Mouse (Mus musculus) layer of hippocampus, adult 2 months (tissue): ENCODE measurements around the gene Asic3. TPM values are rescaled to one million over a fixed set of nuclear protein-coding genes. Genes with fewer than 3 reads are reported as not detected.

Source experiments
- DNase-seq, 2 experiments: peaks; one replicate each; pipeline ENCODE4 v3.0.0; 2022; ENCODE audit warnings: low spot score in 2 of 2
- H3K27ac ChIP-seq: fragments of 200-600 bp; 2 replicates; pipeline ENCODE4 v1.8.1; 2022
- H3K4me3 ChIP-seq: fragments of 200-600 bp; 2 replicates; pipeline ENCODE4 v1.8.1; 2022; ENCODE audit warnings: mild to moderate bottlenecking
- CTCF ChIP-seq: fragments of 200-600 bp; conservative IDR thresholded peaks from 2 replicates; pipeline ENCODE4 v1.8.1; 2022; ENCODE audit warnings: antibody characterized with exemption, mild to moderate bottlenecking, moderate library complexity
- long read RNA-seq, 2 experiments: library from polyadenylated mRNA; stranded (forward); transcript quantifications; one replicate each; pipeline ENCODE4 v2.0.0; 2021; ENCODE audit warnings: borderline mapping rate in 2 of 2
- total RNA-seq, 2 experiments: library from RNA; stranded (reverse); gene quantifications; 2 replicates each; pipeline ENCODE4 v1.2.3; 2021

The Asic3 gene
- total RNA-seq: under 1 TPM; 0.20 to 0.39 TPM
- long read RNA-seq, experiment 1: 0 reads
- long read RNA-seq, experiment 2: 0 reads

- Histone ChIP-seq H3K4me3 (no peak within 1 kb of the TSS), H3K27ac (no peak within 1 kb of the TSS)
- no peak for TF ChIP-seq CTCF
- no peak for DNase-seq
These were observed at the start of gene Asic3 for GRCm38 (mm10) chr5:24413042-24413693. TSS of gene Asic3 (plus strand) at chr5:24413392.

- Histone ChIP-seq H3K27ac (no peak overlapping the region), H3K4me3 (no peak overlapping the region)
- no peak for TF ChIP-seq CTCF
- DNase-seq: no peak
These were observed 49.7 kb upstream of the Asic3 start for GRCm38 (mm10) chr5:24363467-24363866.

DNA sequence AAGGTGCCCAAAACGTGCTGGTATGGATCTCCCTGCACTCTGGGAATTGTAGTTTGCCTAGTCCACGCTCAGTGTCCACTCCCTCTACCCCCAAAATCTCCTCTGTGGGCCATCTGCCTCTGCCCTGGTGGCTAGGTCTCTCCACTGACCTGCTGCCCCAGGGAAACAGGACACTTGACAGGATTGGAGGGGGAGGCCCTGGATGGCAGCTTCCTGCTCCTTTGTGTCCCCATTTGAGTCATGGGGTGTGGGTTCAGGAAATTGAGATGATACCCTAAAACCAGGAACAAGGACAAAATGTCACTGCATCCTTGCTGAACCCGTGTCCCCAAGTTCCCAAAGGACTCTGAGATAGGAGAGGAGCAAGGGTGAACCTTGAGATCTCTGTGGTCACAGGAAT, 49.1 kb upstream of the Asic3 start:
- no peak for TF ChIP-seq CTCF
- no peak for DNase-seq
- peak overlapping the region; percentile 32; the same call in 1 of the 2 replicates for H3K27ac ChIP-seq
- H3K4me3 ChIP-seq: no peak overlapping the region

DNA sequence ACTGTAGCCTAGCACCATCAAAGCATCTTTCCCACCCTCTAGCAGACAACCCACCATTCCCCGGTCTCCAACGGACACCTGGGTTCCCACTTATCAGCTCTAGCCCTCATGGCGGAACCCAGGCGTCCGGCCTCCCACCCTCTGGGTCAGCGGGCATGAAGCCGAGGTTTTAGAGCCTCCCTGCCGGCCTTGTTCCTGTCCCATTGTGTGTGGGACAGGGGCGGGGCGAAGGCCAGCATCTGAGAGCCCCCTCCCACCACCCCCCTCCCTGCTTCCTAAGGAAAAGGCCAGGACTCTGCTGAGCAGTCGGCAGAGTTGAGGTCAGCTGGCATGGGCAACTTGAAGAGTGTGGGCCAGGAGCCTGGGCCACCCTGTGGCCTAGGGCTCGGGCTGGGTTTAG, 48.7 kb upstream of the Asic3 start, which contains the start of gene Nos3:
Gene Nos3, plus strand, starts transcription at position 303 of the 400 bp plus-strand sequence.
- peak within 1 kb of the TSS; percentile 38 for H3K4me3 ChIP-seq
- DNase-seq: no peak
- peak within 1 kb of the TSS; percentile 67 for H3K27ac ChIP-seq
- TF ChIP-seq CTCF: no peak

DNA sequence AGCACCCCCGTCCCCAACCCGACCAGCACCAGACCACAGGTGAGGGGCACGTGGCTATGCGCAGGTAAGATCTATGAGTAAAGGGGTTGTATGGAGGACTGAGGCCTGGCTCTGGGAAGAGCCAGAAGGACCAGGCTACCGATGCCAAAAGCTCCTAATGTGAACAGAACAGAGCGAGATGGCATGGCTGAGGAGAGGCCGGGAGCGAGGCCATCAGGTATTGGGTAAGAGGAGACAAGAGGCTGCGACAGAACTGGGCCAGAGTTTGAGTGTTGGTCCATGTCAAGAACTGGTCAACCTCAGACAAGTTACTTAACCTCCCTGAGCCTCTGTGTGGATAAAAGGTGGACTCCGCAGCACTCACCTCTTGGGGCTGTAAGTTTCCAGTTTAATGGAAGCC, 48.2 kb upstream of the Asic3 start:
- H3K4me3 ChIP-seq: peak overlapping the region; percentile 38
- peak overlapping the region; percentile 67 for H3K27ac ChIP-seq
- DNase-seq: no peak
- no peak for TF ChIP-seq CTCF

DNA sequence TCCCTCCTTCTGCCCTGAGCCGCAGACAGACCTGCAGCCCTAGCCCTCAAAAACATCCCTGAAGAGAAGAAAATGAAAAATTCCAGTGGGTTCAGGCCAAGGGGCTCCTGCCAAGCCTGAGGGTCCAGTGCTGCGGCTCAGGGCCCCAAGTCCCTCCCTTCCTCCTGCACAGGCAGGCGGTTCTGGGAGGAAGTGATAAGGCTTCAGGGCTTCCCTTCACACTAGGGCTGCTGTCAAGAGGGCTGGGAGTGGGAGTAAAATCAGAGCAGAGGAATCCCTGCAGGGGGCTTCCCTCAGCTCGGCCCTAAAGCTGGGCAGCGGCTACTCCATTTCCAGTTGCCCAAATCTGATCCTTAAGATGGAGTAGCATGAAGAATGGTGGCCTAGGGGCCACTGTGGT, 47.7 kb upstream of the Asic3 start:
- TF ChIP-seq CTCF: no peak
- peak overlapping the region; percentile 67; the same call in 1 of the 2 replicates for H3K27ac ChIP-seq
- H3K4me3 ChIP-seq: no peak overlapping the region; the same call in 1 of the 2 replicates
- no peak for DNase-seq

DNA sequence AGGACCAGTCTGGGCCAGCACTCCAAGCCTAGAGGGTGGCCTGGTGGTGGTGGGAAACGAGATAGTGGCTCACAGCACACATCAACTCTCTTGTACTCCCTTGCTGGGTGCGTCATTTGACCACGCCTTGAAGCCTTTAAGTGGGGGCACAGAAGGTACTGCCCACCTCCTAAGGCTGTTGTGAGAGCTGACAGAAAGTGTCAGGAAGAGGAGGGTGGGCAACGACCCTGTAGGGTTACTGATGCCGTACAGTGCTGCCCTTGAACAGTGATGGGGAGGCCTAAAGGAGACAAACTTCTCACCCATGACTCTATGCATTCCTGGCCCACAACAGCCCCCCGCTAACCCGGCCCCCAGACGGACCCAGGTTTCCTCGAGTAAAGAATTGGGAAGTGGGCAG, 46.8 kb upstream of the Asic3 start:
- Histone ChIP-seq H3K4me3 (no peak overlapping the region), H3K27ac (no peak overlapping the region)
- TF ChIP-seq CTCF: no peak
- DNase-seq: no peak

- Histone ChIP-seq H3K4me3 (no peak overlapping the region), H3K27ac (no peak overlapping the region)
- no peak for TF ChIP-seq CTCF
- no peak for DNase-seq
These were observed 43.4 kb upstream of the Asic3 start for GRCm38 (mm10) chr5:24369767-24370166.

DNA sequence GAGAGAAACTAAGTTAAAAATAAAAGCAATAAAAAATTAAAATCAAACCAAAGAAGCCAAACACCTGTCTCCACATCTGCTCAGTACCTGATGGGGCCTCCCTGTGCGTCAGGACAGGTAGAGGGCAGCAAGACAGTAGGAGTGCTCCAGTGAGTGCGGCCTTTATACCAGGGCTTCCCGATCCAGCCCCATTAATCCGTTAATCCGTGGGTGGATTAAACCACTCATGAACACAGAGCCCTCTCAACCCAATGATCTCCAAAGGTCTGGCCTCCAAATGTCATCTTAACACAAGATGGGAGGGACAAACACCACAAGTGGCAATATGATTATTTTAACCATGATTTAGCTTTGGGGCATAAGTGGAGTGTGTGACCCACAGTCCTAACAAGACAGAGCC, 39.4 kb upstream of the Asic3 start:
- Histone ChIP-seq H3K27ac (0 out of 2 replicates have a peak overlapping the region, but pooled peaks have one; percentile 12), H3K4me3 (no peak overlapping the region)
- DNase-seq: no peak
- no peak for TF ChIP-seq CTCF

GRCm38 (mm10) chr5:24374216-24374615, 39.0 kb upstream of the Asic3 start:
- H3K27ac ChIP-seq: 0 out of 2 replicates have a peak overlapping the region, but pooled peaks have one; percentile 12
- no peak for DNase-seq
- no peak overlapping the region for H3K4me3 ChIP-seq
- no peak for TF ChIP-seq CTCF

- DNase-seq: no peak
- H3K27ac ChIP-seq: no peak overlapping the region
- TF ChIP-seq CTCF: no peak
These were observed 38.4 kb upstream of the Asic3 start for GRCm38 (mm10) chr5:24374666-24375328.

GRCm38 (mm10) chr5:24378700-24379099, 34.5 kb upstream of the Asic3 start:
- TF ChIP-seq CTCF: no peak

More at GRCm38 (mm10) chr5:24374666-24375328, 38.4 kb upstream of the Asic3 start:
- no peak overlapping the region for H3K4me3 ChIP-seq

GRCm38 (mm10) chr5:24379501-24379900, 33.7 kb upstream of the Asic3 start:
- no peak for TF ChIP-seq CTCF
- no peak for DNase-seq
- H3K27ac ChIP-seq: no peak overlapping the region
- no peak overlapping the region for H3K4me3 ChIP-seq

More at GRCm38 (mm10) chr5:24378700-24379099, 34.5 kb upstream of the Asic3 start:
- DNase-seq: no peak
- Histone ChIP-seq H3K27ac (no peak overlapping the region), H3K4me3 (no peak overlapping the region)

DNA sequence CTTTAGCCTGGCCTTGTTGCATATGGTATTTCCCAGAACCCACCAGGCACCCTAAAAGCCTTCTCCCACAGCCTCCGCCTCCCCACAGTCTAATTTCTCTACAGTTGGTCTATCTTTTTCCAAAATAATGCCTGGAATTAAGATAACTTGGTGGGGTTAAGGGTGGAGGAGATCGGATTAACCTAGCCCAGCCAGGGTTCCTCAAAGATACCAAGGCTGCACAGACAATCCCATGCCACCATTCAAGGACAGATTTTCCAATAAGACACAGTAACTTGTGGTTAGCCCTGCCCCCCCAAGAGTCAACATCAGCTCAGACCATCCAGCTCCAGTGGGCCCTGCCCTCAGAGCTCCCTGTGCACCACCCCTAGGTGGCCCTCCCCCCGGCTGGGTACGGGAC, 32.7 kb upstream of the Asic3 start:
- DNase-seq: no peak
- no peak for TF ChIP-seq CTCF

More for the DNA sequence above, 32.7 kb upstream of the Asic3 start:
- H3K27ac ChIP-seq: no peak overlapping the region
- no peak overlapping the region for H3K4me3 ChIP-seq
